Mouse (Mus musculus) G1E (cell line): Measurements from ENCODE around the gene AC131692.1. TPM values are rescaled to one million over a fixed set of nuclear protein-coding genes. Genes with fewer than 3 reads are reported as not detected.
A peak's percentile ranks its signal among the peaks of the same experiment; 100 is the strongest.

Experiments
- ATAC-seq: 2 replicates; pipeline ENCODE4 v1.8.0; 2016; ENCODE audit warnings: mild to moderate bottlenecking; ENCODE audit not compliant: insufficient number of reproducible peaks, poor library complexity, low FRiP score, severe bottlenecking; ENCODE audit errors: extremely low read depth
- DNase-seq: peaks from one replicate; pipeline ENCODE4 v3.0.0; 2012; ENCODE audit warnings: low spot score
- H3K27me3 ChIP-seq: 2 replicates; pipeline ENCODE4 v1.6.1; 2012; ENCODE audit warnings: mild to moderate bottlenecking, low read length, inconsistent platforms; ENCODE audit not compliant: insufficient read depth
- H3K36me3 ChIP-seq: replicated peaks from 2 replicates; pipeline ENCODE3; 2012; ENCODE audit warnings: mild to moderate bottlenecking, inconsistent platforms
- H3K4me1 ChIP-seq: 2 replicates; pipeline ENCODE4 v1.6.1; 2012; ENCODE audit warnings: low read depth, low read length, inconsistent platforms, mixed read lengths; ENCODE audit not compliant: insufficient read depth
- H3K4me3 ChIP-seq: 2 replicates; pipeline ENCODE4 v1.5.1; 2012; ENCODE audit warnings: low read depth, mild to moderate bottlenecking, inconsistent platforms, low read length, moderate library complexity, mixed read lengths
- H3K9me3 ChIP-seq: replicated peaks from 2 replicates; pipeline ENCODE4 v1.6.1; 2012; ENCODE audit warnings: inconsistent platforms
- CTCF ChIP-seq: IDR thresholded peaks from 2 replicates; pipeline ENCODE4 v1.5.1; 2012; ENCODE audit warnings: low read depth, low read length, inconsistent platforms, mixed read lengths
- GATA1 ChIP-seq: IDR thresholded peaks from 2 replicates; pipeline ENCODE4 v1.6.1; 2012; ENCODE audit warnings: borderline replicate concordance, low read length, inconsistent platforms, mixed read lengths
- GATA2 ChIP-seq: IDR thresholded peaks from 2 replicates; pipeline ENCODE4 v1.6.1; 2012; ENCODE audit warnings: low read depth, low read length, inconsistent platforms, borderline replicate concordance
- POLR2AphosphoS5 ChIP-seq: IDR thresholded peaks from 2 replicates; pipeline ENCODE4 v1.6.1; 2012; ENCODE audit warnings: low read depth, low read length, inconsistent platforms; ENCODE audit not compliant: insufficient replicate concordance
- TAL1 ChIP-seq: conservative IDR thresholded peaks from 2 replicates; pipeline ENCODE4 v1.6.1; 2012; ENCODE audit warnings: low read depth, low read length, inconsistent platforms, mixed read lengths
- polyA plus RNA-seq: library from polyadenylated mRNA; stranded (reverse); fragments of >175 nt; gene quantifications from 2 replicates; pipeline ENCODE4 v1.2.3, GENCODE M21; 2012
- total RNA-seq, 2 experiments: library from RNA; stranded (forward) in 1 of 2; stranded (reverse) in 1 of 2; fragments of 200-1000 nt in 1 of 2; fragments of >200 nt in 1 of 2; fragmentation: Nextera tagmentation in 1 of 2; gene quantifications; 2 replicates each; pipeline ENCODE4 v1.2.3; 2014 to 2017

Gene AC131692.1
- total and polyA plus RNA-seq, 3 experiments = 1.4 to 5.6 (median 3.4) TPM

GRCm38 (mm10) chr19:6141394-6141749 lies 47.2 kb downstream of the AC131692.1 start, which contains the start of gene Arl2:
Arl2 (minus strand) TSS chr19:6141548.
- Histone ChIP-seq H3K9me3 (no peaks in the 10 kb centered on the region), H3K27me3 (peaks cover 17% of the 10 kb centered on the region), H3K4me3 (peak within 1 kb of the TSS; percentile 93), H3K4me1 (peaks cover 34% of the 10 kb centered on the region), H3K36me3 (peaks cover 33% of the 10 kb centered on the region)
- ATAC-seq (peak; percentile 68), DNase-seq (peak; percentile 71)
- TF ChIP-seq GATA1 = no peak
- no peak for TF ChIP-seq GATA2
- TF ChIP-seq POLR2AphosphoS5 = no peak
- TF ChIP-seq CTCF = peak; percentile 37; the same call in 1 of the 2 replicates
- no peak for TF ChIP-seq TAL1

GRCm38 (mm10) chr19:6144842-6145241 lies 50.6 kb downstream of the AC131692.1 start:
- no peak for TF ChIP-seq CTCF
- Histone ChIP-seq H3K4me1 (peaks cover 13% of the 10 kb centered on the region), H3K4me3 (no peak overlapping the region), H3K27me3 (peaks cover 40% of the 10 kb centered on the region), H3K36me3 (peaks cover under 1% of the 10 kb centered on the region), H3K9me3 (no peaks in the 10 kb centered on the region)
- DNase-seq (no peak), ATAC-seq (no peak)

Other genes with a start within 250 kb of the AC131692.1 start
Only the 20 nearest of the 31 such genes appear.
- 139 and 147 TPM in 2 replicates for gene Pola2, start 130.2 kb upstream of the AC131692.1 start, total RNA-seq (2014; fragmentation: Nextera tagmentation)
- gene Pola2, start 130.2 kb upstream of the AC131692.1 start, total RNA-seq (2017) = 86.0 and 93.4 TPM in 2 replicates
- gene Pola2, start 130.2 kb upstream of the AC131692.1 start, polyA plus RNA-seq = 51.6 and 55.0 TPM in 2 replicates
- not detected in 2 replicates for gene Slc22a20, start 108.3 kb upstream of the AC131692.1 start, total RNA-seq (2014; fragmentation: Nextera tagmentation)
- not detected in 2 replicates for gene Slc22a20, start 108.3 kb upstream of the AC131692.1 start, total RNA-seq (2017)
- gene Slc22a20, start 108.3 kb upstream of the AC131692.1 start, polyA plus RNA-seq = not detected in 2 replicates
- 38.5 and 40.9 TPM in 2 replicates for gene Capn1, start 78.5 kb upstream of the AC131692.1 start, total RNA-seq (2014; fragmentation: Nextera tagmentation)
- 55.5 and 56.5 TPM in 2 replicates for gene Capn1, start 78.5 kb upstream of the AC131692.1 start, total RNA-seq (2017)
- gene Capn1, start 78.5 kb upstream of the AC131692.1 start, polyA plus RNA-seq = 140 and 168 TPM in 2 replicates
- 27.0 and 39.7 TPM in 2 replicates for gene Syvn1, start 47.8 kb upstream of the AC131692.1 start, total RNA-seq (2014; fragmentation: Nextera tagmentation)
- 4.8 and 5.9 TPM in 2 replicates for gene Syvn1, start 47.8 kb upstream of the AC131692.1 start, total RNA-seq (2017)
- gene Syvn1, start 47.8 kb upstream of the AC131692.1 start, polyA plus RNA-seq = 78.2 and 84.1 TPM in 2 replicates
- 46.6 and 51.6 TPM in 2 replicates for gene Mrpl49, start 36.6 kb upstream of the AC131692.1 start, total RNA-seq (2014; fragmentation: Nextera tagmentation)
- gene Mrpl49, start 36.6 kb upstream of the AC131692.1 start, total RNA-seq (2017) = 46.9 and 52.4 TPM in 2 replicates
- gene Mrpl49, start 36.6 kb upstream of the AC131692.1 start, polyA plus RNA-seq = 41.8 and 46.8 TPM in 2 replicates
- 3,086 and 3,502 TPM in 2 replicates for gene Fau, start 36.6 kb upstream of the AC131692.1 start, total RNA-seq (2014; fragmentation: Nextera tagmentation)
- gene Fau, start 36.6 kb upstream of the AC131692.1 start, total RNA-seq (2017) = 2,639 and 2,986 TPM in 2 replicates
- gene Fau, start 36.6 kb upstream of the AC131692.1 start, polyA plus RNA-seq = 5,636 and 5,712 TPM in 2 replicates
- 8.3 and 16.3 TPM in 2 replicates for gene Znhit2, start 33.2 kb upstream of the AC131692.1 start, total RNA-seq (2014; fragmentation: Nextera tagmentation)
- 11.0 and 23.3 TPM in 2 replicates for gene Znhit2, start 33.2 kb upstream of the AC131692.1 start, total RNA-seq (2017)
- 58.7 and 60.6 TPM in 2 replicates for gene Znhit2, start 33.2 kb upstream of the AC131692.1 start, polyA plus RNA-seq
- gene Tm7sf2, start 26.0 kb upstream of the AC131692.1 start, total RNA-seq (2014; fragmentation: Nextera tagmentation) = 22.9 and 24.0 TPM in 2 replicates
- gene Tm7sf2, start 26.0 kb upstream of the AC131692.1 start, total RNA-seq (2017) = 17.2 and 21.4 TPM in 2 replicates
- 15.0 and 20.0 TPM in 2 replicates for gene Tm7sf2, start 26.0 kb upstream of the AC131692.1 start, polyA plus RNA-seq
- gene Vps51, start 17.2 kb upstream of the AC131692.1 start, total RNA-seq (2014; fragmentation: Nextera tagmentation) = 24.7 and 32.4 TPM in 2 replicates
- 33.2 and 39.8 TPM in 2 replicates for gene Vps51, start 17.2 kb upstream of the AC131692.1 start, total RNA-seq (2017)
- gene Vps51, start 17.2 kb upstream of the AC131692.1 start, polyA plus RNA-seq = 29.3 and 34.9 TPM in 2 replicates
- not detected in 2 replicates for gene Tmem262, start 14.4 kb upstream of the AC131692.1 start, total RNA-seq (2014; fragmentation: Nextera tagmentation)
- gene Tmem262, start 14.4 kb upstream of the AC131692.1 start, total RNA-seq (2017) = not detected in 2 replicates
- gene Tmem262, start 14.4 kb upstream of the AC131692.1 start, polyA plus RNA-seq = not detected in 2 replicates
- not detected in 2 replicates for gene Gm28374, start 12.2 kb upstream of the AC131692.1 start, total RNA-seq (2014; fragmentation: Nextera tagmentation)
- gene Gm28374, start 12.2 kb upstream of the AC131692.1 start, total RNA-seq (2017) = 0.87 and 0.98 TPM in 2 replicates
- gene Gm28374, start 12.2 kb upstream of the AC131692.1 start, polyA plus RNA-seq = 0.37 and 0.75 TPM in 2 replicates
- 21.6 and 24.5 TPM in 2 replicates for gene Zfpl1, start 9.5 kb upstream of the AC131692.1 start, total RNA-seq (2014; fragmentation: Nextera tagmentation)
- 32.8 and 36.1 TPM in 2 replicates for gene Zfpl1, start 9.5 kb upstream of the AC131692.1 start, total RNA-seq (2017)
- gene Zfpl1, start 9.5 kb upstream of the AC131692.1 start, polyA plus RNA-seq = 56.3 and 59.9 TPM in 2 replicates
- gene Cdca5, start 9.4 kb upstream of the AC131692.1 start, total RNA-seq (2014; fragmentation: Nextera tagmentation) = 24.7 and 45.0 TPM in 2 replicates
- gene Cdca5, start 9.4 kb upstream of the AC131692.1 start, total RNA-seq (2017) = 40.5 and 43.3 TPM in 2 replicates
- 14.8 and 17.6 TPM in 2 replicates for gene Cdca5, start 9.4 kb upstream of the AC131692.1 start, polyA plus RNA-seq
- gene Naaladl1, start 11.4 kb downstream of the AC131692.1 start, total RNA-seq (2014; fragmentation: Nextera tagmentation) = 1.1 and 1.8 TPM in 2 replicates
- gene Naaladl1, start 11.4 kb downstream of the AC131692.1 start, total RNA-seq (2017) = 0.44 and 0.87 TPM in 2 replicates
- 0.32 and 0.36 TPM in 2 replicates for gene Naaladl1, start 11.4 kb downstream of the AC131692.1 start, polyA plus RNA-seq
- gene Sac3d1, start 24.2 kb downstream of the AC131692.1 start, total RNA-seq (2014; fragmentation: Nextera tagmentation) = 7.9 and 10.1 TPM in 2 replicates
- 10.2 and 22.9 TPM in 2 replicates for gene Sac3d1, start 24.2 kb downstream of the AC131692.1 start, total RNA-seq (2017)
- 69.2 and 78.7 TPM in 2 replicates for gene Sac3d1, start 24.2 kb downstream of the AC131692.1 start, polyA plus RNA-seq
- gene Snx15, start 33.9 kb downstream of the AC131692.1 start, total RNA-seq (2014; fragmentation: Nextera tagmentation) = 21.4 and 25.7 TPM in 2 replicates
- 13.2 and 15.3 TPM in 2 replicates for gene Snx15, start 33.9 kb downstream of the AC131692.1 start, total RNA-seq (2017)
- gene Snx15, start 33.9 kb downstream of the AC131692.1 start, polyA plus RNA-seq = 70.1 and 84.0 TPM in 2 replicates
- not detected in 2 replicates for gene Batf2, start 46.6 kb downstream of the AC131692.1 start, total RNA-seq (2014; fragmentation: Nextera tagmentation)
- gene Batf2, start 46.6 kb downstream of the AC131692.1 start, total RNA-seq (2017) = 0.33 TPM in 1 of 2 replicates, not detected in the other
- gene Batf2, start 46.6 kb downstream of the AC131692.1 start, polyA plus RNA-seq = not detected in 2 replicates
- 49.8 and 60.0 TPM in 2 replicates for gene Arl2, start 47.1 kb downstream of the AC131692.1 start, total RNA-seq (2014; fragmentation: Nextera tagmentation)
- 28.5 and 29.2 TPM in 2 replicates for gene Arl2, start 47.1 kb downstream of the AC131692.1 start, total RNA-seq (2017)
- gene Arl2, start 47.1 kb downstream of the AC131692.1 start, polyA plus RNA-seq = 76.9 and 83.5 TPM in 2 replicates
- not detected in 2 replicates for gene Majin, start 90.0 kb downstream of the AC131692.1 start, total RNA-seq (2014; fragmentation: Nextera tagmentation)
- gene Majin, start 90.0 kb downstream of the AC131692.1 start, total RNA-seq (2017) = 0.11 TPM in 1 of 2 replicates, not detected in the other
- gene Majin, start 90.0 kb downstream of the AC131692.1 start, polyA plus RNA-seq = not detected in 2 replicates
- not detected in 2 replicates for gene Gpha2, start 132.0 kb downstream of the AC131692.1 start, total RNA-seq (2014; fragmentation: Nextera tagmentation)
- gene Gpha2, start 132.0 kb downstream of the AC131692.1 start, total RNA-seq (2017) = not detected in 2 replicates
- not detected in 2 replicates for gene Gpha2, start 132.0 kb downstream of the AC131692.1 start, polyA plus RNA-seq